Mouse (Mus musculus) adrenal gland, postnatal 0 days (tissue): ENCODE results near the gene Fam207a. TPM values are rescaled to one million over a fixed set of nuclear protein-coding genes. Genes with fewer than 3 reads are reported as not detected.

Experiments
- polyA plus RNA-seq: library from polyadenylated mRNA; unstranded; fragments of >200 nt; fragmentation: Nextera tagmentation; extraction: Ambion mirVana; gene quantifications from 2 replicates; pipeline ENCODE4 v1.2.1, GENCODE M21; 2015

Gene Fam207a
- polyA plus RNA-seq, result 27.9 and 33.9 TPM in 2 replicates

GRCm38 (mm10) chr10:77515385-77516348 lies at the start of gene Fam207a:
Fam207a (minus strand) TSS chr10:77515785.

GRCm38 (mm10) chr10:77530140-77530539 lies 14.6 kb upstream of the Fam207a start, which contains the start of gene Itgb2:
Itgb2 (plus strand) TSS chr10:77530252.

Other genes with a start within 250 kb of the Fam207a start
- 5.9 and 6.1 TPM in 2 replicates for gene Adarb1, start 97.5 kb downstream of the Fam207a start, polyA plus RNA-seq
- 3.9 and 4.6 TPM in 2 replicates for gene Itgb2, start 14.5 kb upstream of the Fam207a start, polyA plus RNA-seq
- gene Pttg1ip, start 65.9 kb upstream of the Fam207a start, polyA plus RNA-seq, result 155 and 186 TPM in 2 replicates
- 224 and 242 TPM in 2 replicates for gene Sumo3, start 90.3 kb upstream of the Fam207a start, polyA plus RNA-seq
- 14.8 and 15.0 TPM in 2 replicates for gene Gm49325, start 90.4 kb upstream of the Fam207a start, polyA plus RNA-seq
- gene Ube2g2, start 106.5 kb upstream of the Fam207a start, polyA plus RNA-seq, result 46.7 and 55.5 TPM in 2 replicates
- 0.44 and 0.91 TPM in 2 replicates for gene Tspear, start 170.8 kb upstream of the Fam207a start, polyA plus RNA-seq
- gene Gm19402, start 175.0 kb upstream of the Fam207a start, polyA plus RNA-seq, result not detected in 2 replicates
- gene Gm9508, start 181.4 kb upstream of the Fam207a start, polyA plus RNA-seq, result not detected in 2 replicates
- gene Gm10272, start 190.8 kb upstream of the Fam207a start, polyA plus RNA-seq, result not detected in 2 replicates
- not detected in 2 replicates for gene Gm10024, start 195.7 kb upstream of the Fam207a start, polyA plus RNA-seq
- gene Gm10142, start 200.0 kb upstream of the Fam207a start, polyA plus RNA-seq, result not detected in 2 replicates
- not detected in 2 replicates for gene Krtap12-1, start 204.8 kb upstream of the Fam207a start, polyA plus RNA-seq
- not detected in 2 replicates for gene Gm10100, start 210.7 kb upstream of the Fam207a start, polyA plus RNA-seq
- gene Gm18596, start 226.9 kb upstream of the Fam207a start, polyA plus RNA-seq, result not detected in 2 replicates
- not detected in 2 replicates for gene Gm9736, start 235.6 kb upstream of the Fam207a start, polyA plus RNA-seq
- gene Gm3233, start 243.9 kb upstream of the Fam207a start, polyA plus RNA-seq, result not detected in 2 replicates